Mouse (Mus musculus) heart, postnatal 0 days (tissue): ENCODE data around the gene Kat5.

Experiments used
- CTCF ChIP-seq: IDR thresholded peaks from 2 replicates; pipeline ENCODE4 v1.5.1; 2016; ENCODE audit warnings: antibody characterized with exemption, control low read depth, low read depth
- EP300 ChIP-seq: IDR thresholded peaks from 2 replicates; pipeline ENCODE4 v1.6.1; 2016; ENCODE audit warnings: antibody characterized with exemption, low read depth

GRCm38 (mm10) chr19:5607705-5608410, 2.2 kb downstream of the Kat5 start:
- TF ChIP-seq CTCF (no peak), EP300 (no peak)
